Mouse (Mus musculus) forelimb bud, embryonic 11.5 days (tissue): ENCODE measurements around the gene Magi1.

Source experiments
- DNase-seq: peaks from one replicate; pipeline ENCODE4 v3.0.0-alpha.2; 2012; ENCODE audit warnings: low read depth, low spot score

Magi1 gene

DNA sequence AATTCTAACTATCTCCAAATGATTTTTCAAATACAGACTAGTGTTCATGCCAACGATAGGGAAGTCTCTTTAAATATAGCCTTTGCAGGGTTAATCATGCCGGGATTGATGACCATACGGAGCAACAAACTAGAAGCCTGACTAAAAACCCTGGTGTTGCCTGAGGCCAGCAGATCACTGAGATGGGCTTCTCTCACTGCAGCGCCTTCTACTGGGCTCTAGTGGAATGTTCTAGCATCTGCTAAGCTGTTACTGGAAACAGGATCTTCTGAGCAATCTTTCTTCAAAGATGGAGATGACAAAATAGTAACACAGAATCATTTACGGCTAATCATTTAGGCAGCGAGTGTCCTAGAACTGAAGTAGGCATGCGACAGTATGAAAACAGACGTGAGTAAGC lies 554.0 kb downstream of the Magi1 start:
- DNase-seq: no peak

DNA sequence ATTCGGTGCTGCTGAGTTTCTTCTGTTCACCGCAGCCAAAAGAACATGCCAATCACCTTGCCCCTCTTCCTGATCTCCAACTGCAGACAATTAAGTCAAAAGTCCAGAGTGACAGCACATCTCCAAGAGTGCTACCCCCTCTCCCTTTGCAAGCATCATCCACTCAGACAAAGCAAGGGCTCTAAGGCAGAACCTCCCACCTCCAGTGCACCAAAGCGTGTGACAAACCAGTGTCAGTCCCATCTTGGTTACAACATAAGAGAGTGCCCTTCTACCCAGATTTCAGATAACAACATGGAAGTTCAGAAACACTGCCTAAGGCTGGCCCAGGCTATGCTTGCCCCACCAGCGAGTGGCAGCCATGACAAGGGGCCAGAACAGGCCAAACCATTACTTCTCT lies 554.9 kb downstream of the Magi1 start:
- no peak for DNase-seq

DNA sequence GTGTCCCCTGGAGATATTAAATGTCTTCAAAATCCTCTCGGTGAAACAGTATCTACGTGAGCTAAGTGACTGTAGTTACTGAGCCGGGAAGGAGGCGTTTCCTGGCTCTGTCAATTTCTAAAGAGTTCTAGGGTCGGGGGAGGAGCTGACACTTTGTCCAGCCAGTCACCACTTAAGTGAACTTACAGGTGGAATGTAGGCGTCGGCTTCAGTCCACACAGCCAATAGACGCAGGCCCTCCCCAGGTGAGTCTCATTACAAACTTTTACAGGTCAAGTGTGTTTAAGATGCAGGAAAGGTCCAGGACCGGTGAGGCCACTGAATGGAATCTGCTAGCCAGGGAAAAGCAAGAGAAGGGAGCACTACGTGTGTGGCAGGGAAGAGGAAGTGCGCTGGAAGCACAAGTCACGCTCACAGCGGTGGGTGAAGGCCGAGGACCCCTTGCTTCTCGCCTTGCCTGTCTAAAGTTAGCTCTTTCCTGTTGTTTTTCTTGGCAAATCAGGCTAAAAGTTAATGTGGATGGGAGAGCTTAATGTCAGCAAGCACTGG lies 556.0 kb downstream of the Magi1 start:
- no peak for DNase-seq

DNA sequence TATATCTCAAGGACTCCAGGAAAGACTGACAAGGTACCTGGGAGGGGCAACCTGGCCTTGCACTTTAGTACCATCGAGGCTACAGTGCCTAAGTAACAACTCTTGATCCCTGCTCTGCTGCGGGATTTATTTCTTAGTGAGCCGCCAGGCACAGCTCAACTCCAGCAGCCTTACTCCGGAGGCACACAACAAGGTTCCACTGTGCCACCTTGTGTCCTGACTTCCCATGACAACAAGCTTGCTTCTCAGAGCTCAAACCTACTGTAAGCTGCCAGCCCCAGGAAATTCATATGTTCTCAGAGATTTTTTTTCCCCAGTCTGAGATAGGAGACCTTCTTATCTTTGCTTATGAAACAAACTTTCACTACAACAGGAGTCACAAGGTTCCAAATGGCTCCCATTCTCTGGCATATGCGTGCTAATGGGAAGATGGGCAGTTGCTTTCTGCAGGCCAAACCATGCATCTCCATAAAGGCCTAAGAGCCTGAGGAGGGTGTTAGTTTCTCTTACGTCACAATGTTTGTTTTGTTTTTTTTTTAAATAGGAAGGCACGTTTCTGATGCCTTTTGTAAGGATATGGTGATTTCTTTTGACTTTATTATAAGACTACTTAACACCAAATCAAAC lies 556.8 kb downstream of the Magi1 start:
- no peak for DNase-seq

DNA sequence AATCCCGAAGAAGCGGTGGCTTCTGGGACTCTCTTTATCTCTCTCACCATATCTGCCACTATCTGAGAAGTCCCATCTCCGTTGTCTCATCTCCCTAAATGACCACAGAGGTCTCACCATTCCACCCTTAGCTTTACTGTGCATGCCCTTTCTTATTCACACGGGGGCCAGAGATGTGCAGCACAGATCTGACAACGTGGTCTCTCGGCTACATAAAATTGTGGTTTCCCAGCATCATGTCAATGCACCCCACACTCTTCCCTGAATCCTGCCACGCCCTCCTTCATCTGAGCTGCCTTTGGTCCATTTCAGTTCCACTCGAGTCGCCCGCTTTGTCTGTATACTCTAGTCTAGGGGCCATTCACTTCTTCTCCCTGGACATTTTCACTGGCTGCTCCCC lies 557.6 kb downstream of the Magi1 start:
- DNase-seq: no peak

DNA sequence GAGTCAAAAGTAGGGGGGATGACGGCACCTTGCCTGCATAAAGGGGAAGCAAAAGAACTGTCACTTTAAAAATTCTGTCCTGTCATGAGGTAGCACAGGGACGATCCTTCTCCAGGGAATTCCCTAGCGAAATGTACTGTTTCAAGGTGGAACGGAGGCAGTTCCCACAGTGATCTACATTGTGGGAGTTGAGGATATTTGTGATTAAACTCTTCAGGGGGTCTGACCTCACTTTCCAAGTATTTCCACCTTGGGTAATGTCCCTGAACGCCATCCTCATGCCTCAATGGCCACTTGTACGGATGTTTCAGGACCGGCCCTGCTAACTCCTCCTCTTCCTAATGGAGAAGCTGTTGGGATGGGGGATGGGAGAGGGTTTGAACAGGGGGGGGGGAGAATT lies 559.0 kb downstream of the Magi1 start:
- DNase-seq: no peak

DNA sequence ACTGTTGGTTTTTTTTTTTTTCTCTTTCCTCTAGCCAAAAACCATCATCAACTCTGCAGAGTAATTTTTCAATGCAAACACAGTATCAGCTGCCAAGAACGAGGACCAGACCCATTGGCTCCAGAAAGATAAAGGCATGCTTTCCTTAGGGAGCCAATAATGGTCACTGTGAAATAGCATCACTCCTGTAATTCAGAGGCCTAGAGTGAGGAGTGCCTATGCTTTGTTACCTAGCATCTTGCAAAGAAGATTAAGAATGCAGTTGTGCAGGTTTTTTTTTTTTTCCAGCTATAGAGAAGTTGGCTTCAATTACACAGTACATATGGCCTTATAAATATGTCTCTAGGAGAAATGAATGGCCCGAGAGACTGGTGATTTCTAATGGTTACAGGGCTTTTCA lies 560.5 kb downstream of the Magi1 start:
- no peak for DNase-seq

DNA sequence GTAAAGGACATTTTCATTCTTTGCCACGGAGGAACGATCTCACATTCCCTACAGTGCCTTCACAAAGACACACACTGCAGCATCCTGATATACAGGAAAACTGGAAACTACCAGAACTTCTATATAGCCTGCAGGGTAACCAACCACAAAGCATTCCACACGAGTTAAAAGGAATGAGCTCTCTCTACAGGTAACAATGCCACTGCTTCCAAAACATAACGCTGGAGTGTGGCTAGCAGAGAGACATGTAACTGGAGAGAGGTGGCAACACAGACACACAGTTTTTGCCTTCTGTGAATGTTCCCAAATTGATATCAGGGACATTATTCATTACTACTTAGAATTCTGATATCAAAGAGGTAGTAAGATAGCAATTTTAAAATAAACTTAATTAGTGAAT lies 564.2 kb downstream of the Magi1 start:
- no peak for DNase-seq

DNA sequence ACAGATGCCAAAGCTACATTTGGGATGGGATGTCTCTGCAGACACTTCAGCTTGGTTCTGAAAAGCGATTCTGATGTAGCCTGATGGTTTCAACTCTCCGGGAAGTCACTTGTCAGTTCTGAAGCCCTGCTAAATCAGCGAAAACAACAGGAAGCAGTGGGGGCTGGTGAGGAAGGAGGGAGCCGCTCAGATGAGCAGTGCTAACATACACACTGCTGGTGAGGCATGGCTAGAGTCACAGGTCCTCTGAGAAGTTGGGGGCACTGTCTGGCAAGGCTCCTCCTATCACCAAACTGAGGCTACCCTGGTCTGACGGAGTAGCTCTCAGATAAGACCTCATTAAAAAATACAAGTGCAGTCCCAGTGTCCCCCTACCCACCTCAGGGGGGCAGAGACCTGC lies 565.3 kb downstream of the Magi1 start:
- no peak for DNase-seq

DNA sequence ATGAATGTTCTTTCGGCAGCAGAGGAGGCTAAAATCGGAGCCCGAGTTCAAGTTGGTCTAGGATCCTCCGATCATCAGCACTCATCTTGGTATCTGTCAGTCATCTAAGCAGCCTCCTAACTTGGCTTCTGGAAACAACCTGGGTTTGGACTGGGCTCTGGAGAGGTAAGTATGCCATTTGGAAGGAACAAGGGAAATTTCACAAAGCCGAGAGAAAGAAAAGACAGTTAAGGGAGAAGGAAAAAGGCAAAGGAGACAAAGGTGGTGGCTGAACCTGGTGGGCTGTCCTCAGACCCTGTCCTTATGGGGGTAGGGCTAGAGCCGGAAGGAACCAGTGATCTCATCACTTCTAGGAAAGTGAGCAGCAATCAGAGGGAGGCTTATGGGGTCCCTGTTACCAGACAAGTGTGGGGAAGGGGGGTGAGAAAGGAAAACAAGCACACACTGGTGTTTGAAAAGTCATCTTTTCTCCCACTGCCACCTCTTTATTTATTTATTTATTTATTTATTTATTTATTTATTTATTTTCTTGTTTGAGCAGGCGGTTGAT lies 565.8 kb downstream of the Magi1 start:
- no peak for DNase-seq

DNA sequence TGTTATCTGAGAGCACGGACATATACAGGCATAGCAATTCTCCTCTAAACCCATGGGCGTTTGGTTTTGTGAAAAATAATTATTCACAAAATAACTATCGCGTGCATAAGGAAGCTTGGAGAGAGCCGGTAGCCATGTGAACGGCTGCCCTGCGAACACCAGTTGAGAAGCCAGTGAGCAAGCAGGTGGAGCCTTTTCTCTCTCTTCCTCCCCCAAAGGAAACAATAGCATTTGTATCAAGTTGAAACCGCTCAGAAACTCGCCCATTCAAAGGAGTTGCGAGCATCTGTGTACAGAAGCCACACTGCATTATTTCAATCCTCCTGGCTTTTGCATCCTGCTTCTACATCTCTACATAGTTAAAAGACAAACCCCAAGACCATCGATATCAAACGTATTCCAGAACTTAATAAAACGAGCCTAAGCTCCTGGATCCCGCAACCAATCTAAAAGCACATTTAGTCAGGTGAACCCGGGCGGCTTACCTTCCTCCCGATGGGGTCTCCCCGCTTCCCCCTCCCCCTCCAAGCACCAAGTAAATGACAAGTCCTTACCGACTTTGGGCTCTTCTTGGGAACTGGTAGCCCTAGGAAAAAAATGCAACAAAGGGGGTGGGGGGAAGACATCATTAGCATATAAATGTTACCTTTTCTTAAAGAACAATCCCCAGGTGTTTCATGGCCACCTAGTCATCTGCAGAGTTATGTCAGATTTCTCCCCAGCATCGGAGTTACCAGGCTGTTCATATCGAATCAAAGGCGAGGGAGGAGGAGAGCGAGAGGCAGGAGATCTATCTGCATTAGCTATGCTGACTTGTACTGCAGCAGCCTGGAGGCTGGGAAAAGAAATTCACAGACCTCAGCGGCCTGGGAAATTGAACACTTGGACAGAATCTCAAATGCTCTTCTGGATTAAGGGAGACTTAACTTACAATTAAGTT lies 566.8 kb downstream of the Magi1 start:
- DNase-seq: no peak

DNA sequence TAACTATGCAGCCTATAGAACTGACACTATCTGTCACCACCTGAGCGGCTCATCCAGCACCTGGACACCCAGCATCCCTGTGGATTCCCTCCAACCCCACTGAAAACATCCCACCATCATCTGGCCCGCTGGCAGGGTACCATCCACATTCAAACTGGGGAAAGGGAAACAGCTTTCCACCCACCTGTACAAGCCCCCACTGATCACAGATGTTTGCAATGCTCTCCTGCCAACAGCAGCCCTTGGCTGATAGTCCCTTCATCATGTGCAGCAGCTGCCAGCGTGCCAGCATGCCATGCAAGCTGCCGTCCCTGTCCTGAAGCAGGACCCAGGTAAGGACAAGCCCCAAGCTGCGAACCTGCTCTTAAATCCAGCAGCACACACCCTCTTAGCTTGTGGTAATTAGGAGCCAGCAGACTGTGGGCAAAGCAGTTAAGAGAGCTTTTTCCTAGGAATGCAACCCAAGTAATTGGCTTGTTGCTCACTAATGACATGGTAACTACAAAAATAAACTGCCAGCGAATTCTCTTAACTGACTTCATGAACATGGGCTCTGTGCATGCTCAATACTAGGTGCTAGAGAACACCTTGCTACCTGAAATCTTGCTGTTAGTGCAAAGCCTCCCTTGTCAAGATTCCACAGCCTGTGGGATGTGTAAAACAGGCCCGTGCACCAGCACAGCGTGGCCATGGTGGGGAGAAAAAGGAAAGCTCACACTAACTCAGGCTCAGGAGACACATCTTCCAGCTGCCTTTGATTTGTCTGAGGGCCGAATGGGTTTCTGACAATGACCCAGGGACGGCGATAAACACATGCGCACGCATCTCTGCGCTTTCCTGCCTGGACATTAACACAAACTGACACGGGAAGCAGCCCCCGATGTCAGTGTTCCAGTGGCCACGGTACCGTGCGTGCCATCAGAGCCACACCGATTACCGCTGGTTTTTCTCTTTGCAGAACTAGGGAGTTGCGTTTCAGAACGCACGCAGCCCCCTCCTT lies 568.2 kb downstream of the Magi1 start:
- peak; percentile 51 for DNase-seq

DNA sequence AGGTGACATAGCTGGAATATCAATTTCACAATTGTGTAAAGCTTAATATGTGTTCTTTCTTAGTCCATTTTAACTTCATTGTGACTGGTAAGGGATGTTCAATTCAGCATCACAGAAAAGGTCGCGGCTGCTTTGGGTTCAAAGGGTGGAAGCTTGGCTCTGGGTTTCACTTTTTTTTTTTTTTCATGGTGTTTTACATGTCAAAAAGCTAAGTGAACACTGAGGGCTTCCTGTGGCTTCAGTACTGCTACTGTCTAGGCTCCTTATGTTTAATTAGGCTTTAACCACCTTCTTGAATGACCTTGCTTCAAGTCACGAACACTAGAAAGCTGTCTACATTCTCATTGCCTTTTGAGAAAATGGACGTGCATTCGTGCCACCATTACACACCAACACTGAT lies 579.4 kb downstream of the Magi1 start:
- no peak for DNase-seq

DNA sequence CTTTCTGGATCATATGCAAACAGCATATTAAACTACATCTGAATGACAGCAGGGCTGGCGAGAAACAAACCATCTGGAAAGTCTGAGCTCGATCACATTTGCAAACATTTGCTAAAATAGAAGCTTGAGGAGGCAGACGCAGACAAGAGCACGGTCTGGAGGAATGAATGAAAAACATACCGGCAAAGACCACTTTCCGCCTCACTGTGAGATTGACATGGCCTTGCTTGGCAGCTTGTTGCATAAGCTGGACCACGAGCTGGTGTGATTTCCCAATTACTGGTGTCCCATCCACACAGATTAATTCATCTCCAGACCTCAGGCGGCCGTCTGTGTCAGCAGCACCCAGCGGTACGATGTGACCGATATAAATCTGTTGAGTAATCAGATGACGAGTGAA lies 584.3 kb downstream of the Magi1 start:
- no peak for DNase-seq

DNA sequence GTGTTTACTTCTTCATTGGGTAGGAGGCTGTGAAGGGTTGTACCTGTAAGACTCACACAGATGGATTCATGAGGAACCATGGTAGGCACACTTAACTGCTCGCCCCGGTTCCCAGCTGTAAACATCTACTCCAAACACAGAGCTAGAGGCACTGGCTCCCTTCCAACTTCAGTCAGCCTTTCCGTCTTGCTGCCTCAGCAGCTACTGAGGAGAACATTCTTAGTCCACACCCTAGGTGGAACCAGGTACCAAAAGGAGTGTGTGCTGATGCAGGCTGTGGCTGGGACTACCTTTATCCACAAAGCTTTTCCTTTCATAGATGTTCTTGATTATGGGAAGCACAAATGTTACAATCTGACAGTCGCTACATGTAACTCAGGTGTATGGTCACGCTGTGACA lies 585.8 kb downstream of the Magi1 start:
- DNase-seq: no peak

DNA sequence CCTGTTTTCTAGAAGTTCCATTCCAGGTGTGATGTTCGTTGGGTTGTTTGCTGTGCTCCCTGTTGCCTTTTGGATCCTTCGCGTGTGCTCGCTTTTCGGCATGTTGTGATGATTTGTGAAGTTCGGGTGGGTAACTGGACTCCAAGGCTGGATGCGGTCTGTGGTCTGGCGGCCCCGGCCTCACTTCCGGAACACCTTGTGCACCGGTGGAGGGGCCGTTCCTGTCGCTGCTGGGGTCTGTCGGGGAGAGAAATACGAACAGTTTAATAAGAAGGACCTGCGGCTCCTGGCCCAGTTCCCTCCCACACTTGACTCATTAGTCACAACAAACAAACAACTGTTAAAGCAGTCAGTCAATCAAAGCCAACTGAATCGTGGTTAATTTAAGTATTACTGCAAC lies 605.0 kb downstream of the Magi1 start:
- no peak for DNase-seq

DNA sequence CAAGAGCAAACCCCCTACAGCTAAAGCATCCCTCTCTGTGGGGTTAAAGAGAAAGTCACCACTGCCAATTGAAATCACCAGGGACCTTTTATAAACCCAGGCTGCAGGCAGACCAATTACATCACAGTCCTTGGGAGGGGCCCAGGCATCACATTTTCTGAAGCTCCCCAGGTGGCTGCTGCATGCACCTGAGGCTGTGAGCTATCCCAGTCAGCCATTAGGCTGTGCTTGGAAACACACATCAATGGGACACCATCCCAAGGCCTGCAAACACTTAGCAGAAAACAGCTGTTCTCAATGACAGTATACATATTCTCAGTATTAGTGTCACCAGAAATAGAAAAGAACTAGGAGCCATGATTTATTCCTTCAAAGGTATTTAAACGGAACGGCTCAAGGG lies 617.0 kb downstream of the Magi1 start:
- DNase-seq: peak; percentile 69

DNA sequence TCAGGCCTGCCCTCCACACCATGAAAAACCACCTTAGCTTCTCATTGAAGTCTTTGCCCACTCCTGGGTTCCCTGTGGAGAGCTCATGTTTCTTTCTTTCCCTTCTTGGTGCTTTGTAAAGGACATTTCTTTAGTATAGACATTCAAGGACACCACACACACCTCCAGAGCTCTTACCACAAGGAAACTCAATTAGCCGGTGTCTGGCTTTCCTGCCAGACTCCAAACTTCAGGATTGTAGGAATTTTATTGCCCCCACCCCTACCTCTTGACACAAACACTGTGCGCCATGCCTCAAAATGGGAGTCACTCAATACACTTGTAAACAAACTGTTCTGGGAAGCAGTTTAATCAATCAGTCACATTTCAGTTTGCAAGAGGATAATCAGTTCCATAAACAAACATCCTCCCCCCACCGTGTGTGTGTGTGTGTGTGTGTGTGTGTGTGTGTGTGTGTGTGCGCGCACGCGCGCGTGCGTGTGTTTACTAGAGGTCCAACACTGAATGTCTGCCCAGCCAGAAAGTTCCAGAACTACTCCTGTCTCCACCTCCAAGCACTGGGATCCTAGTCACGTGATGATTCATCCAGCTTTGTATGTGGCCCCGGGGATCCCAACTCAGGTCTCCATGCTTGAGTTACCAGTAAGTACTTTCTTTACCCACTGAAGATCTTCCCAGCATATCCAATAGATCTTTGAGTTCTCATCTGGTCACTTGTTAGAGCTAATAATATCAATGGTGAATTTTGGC lies 618.5 kb downstream of the Magi1 start:
- DNase-seq: no peak

DNA sequence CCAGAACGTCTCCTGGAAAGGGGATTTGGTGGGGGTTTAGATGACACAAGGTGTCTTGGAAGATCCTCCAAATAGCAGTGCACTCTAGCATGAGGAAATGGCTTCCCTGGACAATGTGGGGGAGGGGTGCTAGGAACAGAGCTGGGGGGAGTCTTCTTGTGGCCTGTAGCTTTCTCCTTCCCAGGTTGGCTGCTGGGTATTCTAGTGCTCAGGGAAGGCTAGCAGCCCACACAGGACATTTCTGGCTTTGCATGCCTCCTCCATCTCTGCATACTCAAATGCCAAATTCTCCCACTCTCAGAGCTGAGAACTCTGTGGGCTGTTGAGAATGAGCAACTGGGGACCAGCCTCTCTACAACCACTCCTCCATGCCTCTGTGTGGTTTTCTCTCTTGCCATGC lies 622.6 kb downstream of the Magi1 start:
- no peak for DNase-seq

DNA sequence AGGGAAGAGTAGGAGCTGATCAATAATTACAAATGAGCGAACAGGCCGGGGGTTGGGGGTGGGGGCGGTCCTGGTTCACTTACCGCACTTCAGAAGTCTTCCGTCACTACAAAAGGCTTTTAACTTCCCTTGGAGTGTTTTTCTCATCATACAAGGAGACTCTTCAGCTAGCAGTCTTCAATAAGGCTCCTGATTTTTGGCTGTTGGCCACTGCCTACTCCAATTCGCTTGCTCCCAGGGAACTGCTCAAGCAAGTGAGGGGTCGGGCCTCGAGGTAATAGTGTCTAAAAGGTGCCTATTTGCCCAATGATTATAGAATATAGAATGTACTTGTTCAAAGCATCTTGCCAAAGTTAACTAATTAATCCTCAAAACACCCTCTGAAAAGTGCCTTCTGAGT lies 624.2 kb downstream of the Magi1 start:
- DNase-seq: no peak
